Mouse (Mus musculus) G1E (cell line): ENCODE data around the gene Stmnd1.

Source experiments
- CTCF ChIP-seq: IDR thresholded peaks from 2 replicates; pipeline ENCODE4 v1.5.1; 2012; ENCODE audit warnings: low read depth, low read length, inconsistent platforms, mixed read lengths
- GATA1 ChIP-seq: IDR thresholded peaks from 2 replicates; pipeline ENCODE4 v1.6.1; 2012; ENCODE audit warnings: borderline replicate concordance, low read length, inconsistent platforms, mixed read lengths

GRCm38 (mm10) chr13:46337791-46338190 is 64.3 kb downstream of the Stmnd1 start:
- TF ChIP-seq GATA1 (no peak), CTCF (no peak)
